Mouse (Mus musculus) cortical plate, adult 2 months (tissue): ENCODE data around the gene Pdcd6. TPM values are rescaled to one million over a fixed set of nuclear protein-coding genes. Genes with fewer than 3 reads are reported as not detected.

Source experiments
- H3K27ac ChIP-seq: fragments of 200-500 bp; 2 replicates; pipeline ENCODE4 v1.5.1; 2012; ENCODE audit warnings: low read length, control low read depth, inconsistent platforms; ENCODE audit not compliant: insufficient read depth
- H3K4me1 ChIP-seq: fragments of 200-500 bp; 2 replicates; pipeline ENCODE4 v1.6.1; 2011; ENCODE audit warnings: low read length; ENCODE audit not compliant: control insufficient read depth, insufficient read depth
- H3K4me3 ChIP-seq: fragments of 200-500 bp; 2 replicates; pipeline ENCODE4 v1.5.1; 2011; ENCODE audit warnings: mild to moderate bottlenecking, low read length, control low read depth; ENCODE audit not compliant: insufficient read depth
- CTCF ChIP-seq: fragments of 200-500 bp; IDR thresholded peaks from 2 replicates; pipeline ENCODE4 v1.5.1; 2011; ENCODE audit warnings: mild to moderate bottlenecking, control low read depth, low read length; ENCODE audit not compliant: insufficient read depth; ENCODE audit errors: extremely low read depth
- POLR2A ChIP-seq: fragments of 200-500 bp; IDR thresholded peaks from 2 replicates; pipeline ENCODE4 v1.6.1; 2011; ENCODE audit warnings: mild to moderate bottlenecking, low read length, control low read depth; ENCODE audit not compliant: insufficient read depth; ENCODE audit errors: extremely low read depth
- polyA plus RNA-seq: library from polyadenylated mRNA; depleted of rRNA; stranded (reverse); fragments of >200 nt; gene quantifications from 2 replicates; pipeline ENCODE4 v1.2.3, GENCODE M21; 2012

The Pdcd6 gene
- polyA plus RNA-seq, 1 experiment, result 150 TPM

DNA sequence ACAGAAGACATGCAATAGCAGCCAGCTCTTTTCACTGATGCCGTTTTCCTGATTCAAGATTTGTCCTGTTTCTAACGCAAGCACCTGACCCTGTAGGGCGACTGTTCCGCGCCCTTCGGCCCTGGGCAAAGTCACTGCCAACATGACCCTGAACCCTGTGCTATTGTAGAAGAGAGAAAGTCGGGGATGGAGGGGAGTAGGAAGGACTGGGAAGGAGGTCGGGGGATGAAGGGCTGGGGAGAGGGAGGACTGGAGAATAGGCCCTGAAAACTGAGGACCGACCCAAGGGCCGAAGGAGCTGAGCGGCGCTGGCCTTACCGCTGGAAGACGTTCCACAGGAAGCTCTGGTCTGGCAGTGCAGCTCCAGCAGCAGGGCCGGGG lies 601 bp downstream of the Pdcd6 start:
- H3K4me3 ChIP-seq, result peak overlapping the region; percentile 82
- H3K4me1 ChIP-seq, result no peaks in the 10 kb centered on the region
- TF ChIP-seq CTCF, result no peak
- no peak for TF ChIP-seq POLR2A
- H3K27ac ChIP-seq, result 0 out of 2 replicates have a peak overlapping the region, but pooled peaks have one; percentile 5

DNA sequence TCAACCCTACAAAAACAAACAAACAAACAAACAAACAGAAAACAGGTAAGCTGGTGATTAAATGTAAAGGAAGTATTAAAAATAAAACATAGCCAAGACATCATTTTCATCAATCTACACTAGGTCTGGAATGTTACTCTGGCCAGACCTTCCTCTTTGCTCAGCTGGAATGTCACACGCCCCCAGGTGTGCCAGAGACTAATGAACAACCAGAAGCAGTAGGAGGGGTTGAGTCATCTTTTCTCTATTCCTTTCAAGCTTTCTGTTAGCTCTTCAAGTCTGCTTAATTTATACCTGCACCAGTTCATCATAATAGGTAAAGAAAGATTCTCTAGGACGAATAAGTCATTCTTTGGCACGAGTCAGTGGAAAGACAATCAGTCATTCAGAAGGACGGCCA lies 994 bp downstream of the Pdcd6 start:
- peak overlapping the region; percentile 82 for H3K4me3 ChIP-seq
- no peaks in the 10 kb centered on the region for H3K4me1 ChIP-seq
- no peak overlapping the region for H3K27ac ChIP-seq
- TF ChIP-seq CTCF (no peak), POLR2A (no peak)

DNA sequence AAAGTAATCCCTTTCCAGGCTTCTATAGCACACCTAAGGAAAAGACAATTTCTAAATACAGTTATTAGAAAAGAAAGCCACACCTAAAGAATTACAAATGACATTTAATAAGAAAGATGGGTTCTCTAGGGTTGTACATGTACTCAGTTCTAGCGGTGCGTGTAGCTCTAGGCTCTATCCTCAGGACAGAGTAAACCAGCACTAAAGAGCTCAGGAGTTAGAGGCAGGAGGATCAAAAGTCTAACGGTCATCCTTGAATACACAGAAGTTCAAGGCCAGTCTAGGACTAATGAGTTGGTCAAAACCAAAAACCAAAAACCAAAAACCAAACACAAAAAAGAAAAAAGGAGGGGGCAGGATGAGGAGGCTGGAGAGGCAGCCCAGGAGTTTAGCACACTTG lies 2.8 kb downstream of the Pdcd6 start:
- no peak for TF ChIP-seq POLR2A
- no peak for TF ChIP-seq CTCF
- Histone ChIP-seq H3K27ac (no peak overlapping the region), H3K4me1 (no peaks in the 10 kb centered on the region), H3K4me3 (no peak overlapping the region)

DNA sequence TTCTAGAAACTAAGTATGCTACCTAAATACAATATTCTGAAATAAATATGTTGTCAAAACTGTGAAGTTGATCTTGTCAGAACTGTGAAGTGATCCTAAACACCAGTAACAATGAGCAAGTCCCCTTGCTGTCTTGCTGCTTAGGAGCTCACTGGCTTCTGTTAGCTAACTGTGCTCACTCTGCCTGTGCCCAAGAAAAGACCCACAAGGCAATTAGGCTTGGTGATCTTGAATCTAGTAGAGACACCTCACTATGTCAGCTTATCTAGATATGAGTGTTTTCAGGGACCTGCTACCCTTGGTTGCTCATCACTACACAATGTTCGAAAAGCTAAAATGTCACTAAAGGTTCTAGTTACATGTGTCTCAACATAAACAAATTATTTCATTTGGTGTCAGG lies 11.6 kb downstream of the Pdcd6 start:
- no peaks in the 10 kb centered on the region for H3K4me1 ChIP-seq
- no peak overlapping the region for H3K4me3 ChIP-seq
- TF ChIP-seq CTCF, result no peak
- no peak for TF ChIP-seq POLR2A
- no peak overlapping the region for H3K27ac ChIP-seq

DNA sequence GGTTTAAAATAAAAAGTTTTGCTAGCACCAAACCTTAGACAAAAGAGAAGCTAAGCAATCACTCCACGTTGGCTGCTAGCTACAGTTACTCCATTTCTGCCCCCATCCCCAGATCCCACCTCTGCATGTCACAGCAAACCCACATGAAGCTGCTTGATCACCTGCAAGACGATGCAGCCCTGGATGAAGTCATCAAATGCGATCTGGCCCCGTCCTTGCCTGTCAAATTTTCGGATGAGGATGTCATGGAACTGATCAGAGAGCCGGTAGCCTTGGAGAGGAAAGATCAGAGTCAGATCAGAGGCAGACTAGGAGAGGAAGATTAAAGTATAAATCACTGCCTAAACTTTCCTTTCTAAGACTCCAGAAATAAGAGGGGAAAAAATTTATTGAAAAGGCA lies 12.0 kb downstream of the Pdcd6 start:
- H3K4me3 ChIP-seq, result no peak overlapping the region
- TF ChIP-seq CTCF (no peak), POLR2A (no peak)
- no peaks in the 10 kb centered on the region for H3K4me1 ChIP-seq
- no peak overlapping the region for H3K27ac ChIP-seq

DNA sequence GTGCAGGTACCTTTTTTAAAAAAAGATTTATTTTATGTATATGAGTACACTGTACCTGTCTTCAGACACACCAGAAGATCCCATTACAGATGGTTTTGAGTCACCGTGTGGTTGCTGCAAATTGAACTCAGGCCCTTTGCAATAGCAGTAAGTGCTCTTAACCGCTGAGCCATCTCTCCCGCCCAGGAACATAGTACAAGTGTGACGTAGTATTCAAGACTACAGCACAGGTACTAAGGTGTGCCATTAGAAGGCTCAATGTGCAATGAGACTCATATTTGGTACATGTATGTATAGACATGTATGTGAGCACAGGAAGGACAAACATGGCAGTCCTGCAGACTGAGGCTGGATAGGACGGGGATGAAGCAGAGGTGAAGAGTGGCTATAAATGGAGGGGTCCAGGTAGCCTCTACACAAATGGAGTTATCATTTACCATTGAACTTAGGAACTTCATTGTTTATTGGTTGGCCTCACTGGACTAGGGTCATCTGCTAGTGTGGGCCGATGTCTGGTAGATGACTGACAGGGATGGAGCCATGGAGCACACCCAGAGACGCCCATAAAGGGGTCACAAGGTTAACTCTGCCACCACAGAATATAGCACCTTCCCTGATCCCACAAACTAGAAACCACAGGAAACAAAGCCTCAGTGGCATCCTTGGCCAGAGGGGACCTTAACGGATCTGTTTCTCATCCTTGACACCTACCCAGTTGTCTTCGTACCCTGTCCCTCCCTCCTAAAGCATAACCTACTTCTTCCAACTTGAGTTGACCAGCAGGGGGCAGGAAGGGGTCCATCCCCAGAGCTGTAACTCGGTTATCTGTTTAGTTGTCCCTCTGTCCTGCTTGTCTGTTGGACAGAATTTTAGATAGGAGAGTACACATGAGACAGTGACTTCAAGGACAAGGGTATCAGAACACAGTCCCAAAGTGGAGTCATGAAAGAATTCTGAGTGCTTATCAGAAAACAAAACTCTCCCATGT lies 15.0 kb downstream of the Pdcd6 start:
- H3K27ac ChIP-seq, result no peak overlapping the region
- no peaks in the 10 kb centered on the region for H3K4me1 ChIP-seq
- no peak overlapping the region for H3K4me3 ChIP-seq
- TF ChIP-seq POLR2A (no peak), CTCF (peak; percentile 31; the same call in 1 of the 2 replicates)

DNA sequence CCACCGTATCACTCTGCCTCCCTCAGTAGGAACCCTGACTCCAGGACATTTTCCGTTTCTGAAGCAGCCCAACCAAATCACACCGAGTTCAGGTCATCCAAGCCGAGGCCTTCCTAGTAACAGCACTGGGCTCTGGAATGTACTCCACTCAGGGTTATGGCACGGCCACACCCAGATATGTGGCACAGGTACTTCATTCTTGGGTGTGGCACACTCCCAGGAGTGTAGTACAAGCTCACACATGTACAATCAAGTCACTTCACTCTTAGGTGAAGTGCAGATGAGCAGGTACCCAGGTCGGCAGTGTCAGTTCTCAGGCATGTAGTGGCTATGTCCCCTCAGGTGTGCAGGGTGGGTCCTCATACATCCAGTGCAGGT lies 15.8 kb downstream of the Pdcd6 start:
- Histone ChIP-seq H3K4me1 (no peaks in the 10 kb centered on the region), H3K27ac (no peak overlapping the region), H3K4me3 (no peak overlapping the region)
- TF ChIP-seq CTCF (no peak), POLR2A (no peak)

DNA sequence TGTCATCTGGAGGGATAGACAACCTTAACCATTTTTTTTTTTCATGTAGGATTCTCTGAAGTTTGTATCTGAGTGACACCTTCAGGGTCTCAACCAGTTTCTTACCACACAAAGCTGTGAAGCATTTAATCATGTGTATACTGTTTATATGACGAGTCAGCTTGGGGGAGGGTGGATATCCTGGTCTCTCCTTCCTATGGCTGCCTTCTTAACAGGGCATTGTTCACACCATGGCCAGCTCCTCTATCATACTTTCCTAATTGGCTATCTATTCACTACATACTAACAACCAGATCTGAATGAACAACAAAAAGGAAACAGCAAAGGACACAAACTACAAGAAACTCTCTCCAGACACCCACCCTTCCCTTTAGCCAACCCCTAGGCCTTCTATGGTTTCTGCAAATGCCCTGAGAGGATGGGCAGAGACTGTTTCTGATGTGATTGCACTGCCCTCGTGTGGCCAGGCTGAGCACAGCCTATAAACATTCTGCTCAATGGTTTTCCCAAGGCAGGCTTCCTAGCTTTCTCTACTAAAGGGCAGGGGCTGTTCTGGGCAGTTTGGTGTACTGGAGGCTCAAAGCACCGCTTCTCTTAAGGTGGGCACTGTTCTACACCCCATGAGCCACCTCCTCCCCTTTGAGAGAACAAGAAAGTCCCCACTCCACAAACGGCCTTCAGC lies 16.3 kb downstream of the Pdcd6 start:
- TF ChIP-seq CTCF, result peak; percentile 96
- TF ChIP-seq POLR2A, result no peak
- Histone ChIP-seq H3K4me3 (no peak overlapping the region), H3K27ac (no peak overlapping the region), H3K4me1 (no peaks in the 10 kb centered on the region)

DNA sequence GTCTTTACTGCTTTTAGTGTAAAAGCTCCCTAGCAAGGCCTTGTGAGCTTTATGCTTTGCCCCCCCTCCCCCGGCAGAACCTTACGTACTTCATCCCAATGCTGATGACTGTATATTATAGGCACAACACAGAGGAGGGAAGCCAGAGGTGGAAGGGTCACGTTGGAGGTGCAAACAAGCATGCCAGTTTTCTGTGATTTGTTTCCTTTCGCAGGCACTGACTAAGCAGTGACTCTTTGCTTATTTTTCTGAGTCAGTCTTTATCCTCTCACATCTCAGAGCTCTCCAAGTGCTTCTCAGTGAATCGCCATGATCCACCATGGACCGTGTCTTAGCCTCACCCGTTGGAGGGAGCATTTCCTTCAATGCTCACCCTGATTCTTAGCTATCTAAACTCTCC lies 21.0 kb downstream of the Pdcd6 start:
- Histone ChIP-seq H3K4me1 (no peaks in the 10 kb centered on the region), H3K27ac (no peak overlapping the region), H3K4me3 (no peak overlapping the region)
- TF ChIP-seq POLR2A, result no peak
- TF ChIP-seq CTCF, result no peak

DNA sequence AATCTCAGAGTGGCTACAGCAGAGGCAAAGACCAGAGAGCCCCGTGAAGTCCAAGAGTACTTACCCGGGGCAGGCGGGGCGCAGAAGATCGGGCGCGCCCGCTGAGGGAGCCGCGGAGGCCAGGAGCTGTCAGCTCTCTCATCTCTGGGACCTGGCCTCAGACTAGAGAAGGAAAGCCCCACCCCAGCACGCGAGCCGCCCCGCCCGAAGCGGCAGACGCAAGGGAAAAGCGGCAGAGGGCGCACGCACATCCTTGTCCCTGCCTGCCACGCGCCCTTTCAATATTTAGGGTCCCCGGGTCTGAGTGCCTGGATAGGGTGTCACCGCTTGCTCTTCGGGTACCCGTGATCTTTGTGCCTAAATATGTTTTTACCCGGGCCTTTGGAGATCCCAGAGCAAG lies 25.2 kb downstream of the Pdcd6 start, which contains the start of gene Ahrr:
Gene Ahrr (minus strand): TSS at position 165 of the 400 bp plus-strand sequence.
- Histone ChIP-seq H3K4me3 (no peak within 1 kb of the TSS), H3K4me1 (no peaks in the 10 kb centered on the region), H3K27ac (no peak within 1 kb of the TSS)
- TF ChIP-seq POLR2A, result no peak
- 0 out of 2 replicates have a peak, but pooled peaks have one; percentile 6 for TF ChIP-seq CTCF

DNA sequence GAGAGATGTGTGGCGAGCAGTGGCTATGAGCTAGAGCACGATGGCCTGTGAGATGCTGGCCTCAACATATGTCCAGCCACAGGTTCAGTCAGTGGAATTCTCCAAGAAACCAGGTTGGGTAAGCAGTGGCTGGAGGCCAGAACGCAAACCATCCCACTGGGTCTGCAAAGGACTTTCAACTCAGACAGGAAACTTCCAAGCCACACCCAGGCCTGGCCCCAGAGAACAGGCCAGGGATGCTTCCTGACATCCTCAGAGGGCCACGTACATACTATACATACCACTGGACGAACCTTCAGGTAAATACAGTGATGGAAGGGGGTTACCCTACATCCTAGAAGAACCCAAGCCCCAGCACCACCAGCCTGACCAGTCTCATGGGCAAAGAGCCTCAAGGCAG lies 27.7 kb downstream of the Pdcd6 start:
- no peak overlapping the region for H3K27ac ChIP-seq
- TF ChIP-seq CTCF, result no peak
- no peak for TF ChIP-seq POLR2A
- H3K4me1 ChIP-seq, result no peaks in the 10 kb centered on the region
- no peak overlapping the region for H3K4me3 ChIP-seq
